Mouse (Mus musculus): Measurements from ENCODE around the gene Nat8f6.

GRCm38 (mm10) chr6:85856194-85856678 is 35.5 kb upstream of the Nat8f6 start:
- TF ChIP-seq CTCF (IDR thresholded peaks at IDR 0.05; ENCODE audit: control insufficient read depth, insufficient read depth, insufficient replicate concordance, low read depth, low read length) (no peak), POLR2A (IDR thresholded peaks at IDR 0.05; ENCODE audit: control insufficient read depth, low read depth, low read length) (no peak)

Data from testis, adult 2 months (tissue).